Mouse (Mus musculus) small intestine, adult 2 months (tissue): Measurements from ENCODE around the gene Atp6v1g2.

Source experiments
- CTCF ChIP-seq: fragments of 200-500 bp; IDR thresholded peaks from 2 replicates; pipeline ENCODE4 v1.5.1; 2012; ENCODE audit warnings: low read depth, mild to moderate bottlenecking, control low read depth, inconsistent platforms, low read length, moderate library complexity, mixed read lengths; ENCODE audit not compliant: insufficient replicate concordance, insufficient read length; ENCODE audit errors: extremely low read depth
- POLR2A ChIP-seq: fragments of 200-500 bp; IDR thresholded peaks from 2 replicates; pipeline ENCODE4 v1.6.1; 2012; ENCODE audit warnings: low read depth, mild to moderate bottlenecking, control low read depth, inconsistent platforms, low read length, moderate library complexity

GRCm38 (mm10) chr17:35280276-35280675 lies 46.8 kb downstream of the Atp6v1g2 start:
- TF ChIP-seq POLR2A (no peak), CTCF (no peak)
